Mouse (Mus musculus): ENCODE measurements at regions not wholly inside any gene's neighbourhood (a gene's known extent, or its start where the extent isn't known, plus 50 kb on each side); places are given as distances from the start of the nearest gene placed in this dataset.

- no peak overlapping the region for H3K27ac ChIP-seq (ENCODE audit: insufficient read depth, low read depth, low read length)
- TF ChIP-seq POLR2A (IDR thresholded peaks at IDR 0.05; ENCODE audit: low read depth, low read length): no peak
- no peak for TF ChIP-seq CTCF (IDR thresholded peaks at IDR 0.05; ENCODE audit: extremely low read depth, insufficient read length, insufficient replicate concordance, low read depth, low read length)
- 40% methylated on average over 12 of the region's 12 CpGs for WGBS
Observed at GRCm38 (mm10) chr4:84065457-84066124, 540.2 kb downstream of the Ccdc171 start.

GRCm38 (mm10) chr4:84067931-84068575 lies 542.7 kb downstream of the Ccdc171 start:
- 70% methylated on average over 14 of the region's 14 CpGs for WGBS
- TF ChIP-seq CTCF (IDR thresholded peaks at IDR 0.05; ENCODE audit: extremely low read depth, insufficient read length, insufficient replicate concordance, low read depth, low read length) (no peak), POLR2A (IDR thresholded peaks at IDR 0.05; ENCODE audit: low read depth, low read length) (no peak)
- H3K4me3 ChIP-seq (ENCODE audit: low read depth, low read length): no peak overlapping the region

More at GRCm38 (mm10) chr4:84065457-84066124, 540.2 kb downstream of the Ccdc171 start:
- Histone ChIP-seq H3K36me3 (ENCODE audit: control insufficient read depth, insufficient read depth, low read length) (no peaks in the 10 kb centered on the region), H3K4me3 (ENCODE audit: low read depth, low read length) (no peak overlapping the region), H3K4me1 (ENCODE audit: control insufficient read depth, insufficient read depth, insufficient read length, low read length) (no peaks in the 10 kb centered on the region), H3K27me3 (ENCODE audit: control insufficient read depth, insufficient read depth, low read length) (no peaks in the 10 kb centered on the region)

GRCm38 (mm10) chr4:84068947-84069663 lies 543.8 kb downstream of the Ccdc171 start:
- no peaks in the 10 kb centered on the region for H3K4me1 ChIP-seq (ENCODE audit: control insufficient read depth, insufficient read depth, insufficient read length, low read length)
- no peaks in the 10 kb centered on the region for H3K36me3 ChIP-seq (ENCODE audit: control insufficient read depth, insufficient read depth, low read length)
- TF ChIP-seq POLR2A (IDR thresholded peaks at IDR 0.05; ENCODE audit: low read depth, low read length) (no peak), CTCF (IDR thresholded peaks at IDR 0.05; ENCODE audit: extremely low read depth, insufficient read length, insufficient replicate concordance, low read depth, low read length) (no peak)
- H3K27me3 ChIP-seq (ENCODE audit: control insufficient read depth, insufficient read depth, low read length): no peaks in the 10 kb centered on the region
- no peak overlapping the region for H3K27ac ChIP-seq (ENCODE audit: insufficient read depth, low read depth, low read length)
- WGBS: 45% methylated on average over 11 of the region's 11 CpGs
- H3K4me3 ChIP-seq (ENCODE audit: low read depth, low read length): no peak overlapping the region

More at GRCm38 (mm10) chr4:84067931-84068575, 542.7 kb downstream of the Ccdc171 start:
- Histone ChIP-seq H3K27me3 (ENCODE audit: control insufficient read depth, insufficient read depth, low read length) (no peaks in the 10 kb centered on the region), H3K27ac (ENCODE audit: insufficient read depth, low read depth, low read length) (no peak overlapping the region), H3K4me1 (ENCODE audit: control insufficient read depth, insufficient read depth, insufficient read length, low read length) (no peaks in the 10 kb centered on the region), H3K36me3 (ENCODE audit: control insufficient read depth, insufficient read depth, low read length) (no peaks in the 10 kb centered on the region)

- no peaks in the 10 kb centered on the region for H3K4me1 ChIP-seq (ENCODE audit: control insufficient read depth, insufficient read depth, insufficient read length, low read length)
- no peak for TF ChIP-seq POLR2A (IDR thresholded peaks at IDR 0.05; ENCODE audit: low read depth, low read length)
- TF ChIP-seq CTCF (IDR thresholded peaks at IDR 0.05; ENCODE audit: extremely low read depth, insufficient read length, insufficient replicate concordance, low read depth, low read length): no peak
- H3K36me3 ChIP-seq (ENCODE audit: control insufficient read depth, insufficient read depth, low read length): no peaks in the 10 kb centered on the region
- H3K4me3 ChIP-seq (ENCODE audit: low read depth, low read length): no peak overlapping the region
- no peaks in the 10 kb centered on the region for H3K27me3 ChIP-seq (ENCODE audit: control insufficient read depth, insufficient read depth, low read length)
- 79% methylated on average over 13 of the region's 13 CpGs for WGBS
- H3K27ac ChIP-seq (ENCODE audit: insufficient read depth, low read depth, low read length): no peak overlapping the region
Observed at GRCm38 (mm10) chr4:84069681-84070080, 544.3 kb downstream of the Ccdc171 start.

- Histone ChIP-seq H3K36me3 (ENCODE audit: control insufficient read depth, insufficient read depth, low read length) (no peaks in the 10 kb centered on the region), H3K4me3 (ENCODE audit: low read depth, low read length) (no peak overlapping the region), H3K27me3 (ENCODE audit: control insufficient read depth, insufficient read depth, low read length) (no peaks in the 10 kb centered on the region), H3K4me1 (ENCODE audit: control insufficient read depth, insufficient read depth, insufficient read length, low read length) (no peaks in the 10 kb centered on the region), H3K27ac (ENCODE audit: insufficient read depth, low read depth, low read length) (no peak overlapping the region)
- WGBS: 62% methylated on average over 4 of the region's 4 CpGs
- TF ChIP-seq POLR2A (IDR thresholded peaks at IDR 0.05; ENCODE audit: low read depth, low read length) (no peak), CTCF (IDR thresholded peaks at IDR 0.05; ENCODE audit: extremely low read depth, insufficient read length, insufficient replicate concordance, low read depth, low read length) (no peak)
Observed at GRCm38 (mm10) chr4:84070089-84070488, 544.7 kb downstream of the Ccdc171 start.

GRCm38 (mm10) chr4:84072096-84072495 lies 546.8 kb downstream of the Ccdc171 start:
- Histone ChIP-seq H3K4me1 (ENCODE audit: control insufficient read depth, insufficient read depth, insufficient read length, low read length) (no peaks in the 10 kb centered on the region), H3K27me3 (ENCODE audit: control insufficient read depth, insufficient read depth, low read length) (no peaks in the 10 kb centered on the region), H3K4me3 (ENCODE audit: low read depth, low read length) (no peak overlapping the region), H3K27ac (ENCODE audit: insufficient read depth, low read depth, low read length) (no peak overlapping the region), H3K36me3 (ENCODE audit: control insufficient read depth, insufficient read depth, low read length) (no peaks in the 10 kb centered on the region)
- TF ChIP-seq POLR2A (IDR thresholded peaks at IDR 0.05; ENCODE audit: low read depth, low read length) (no peak), CTCF (IDR thresholded peaks at IDR 0.05; ENCODE audit: extremely low read depth, insufficient read length, insufficient replicate concordance, low read depth, low read length) (no peak)
- WGBS: 82% methylated on average over 5 of the region's 5 CpGs

- Histone ChIP-seq H3K4me1 (ENCODE audit: control insufficient read depth, insufficient read depth, insufficient read length, low read length) (no peaks in the 10 kb centered on the region), H3K36me3 (ENCODE audit: control insufficient read depth, insufficient read depth, low read length) (no peaks in the 10 kb centered on the region), H3K4me3 (ENCODE audit: low read depth, low read length) (no peak overlapping the region), H3K27ac (ENCODE audit: insufficient read depth, low read depth, low read length) (no peak overlapping the region), H3K27me3 (ENCODE audit: control insufficient read depth, insufficient read depth, low read length) (no peaks in the 10 kb centered on the region)
- TF ChIP-seq POLR2A (IDR thresholded peaks at IDR 0.05; ENCODE audit: low read depth, low read length) (no peak), CTCF (IDR thresholded peaks at IDR 0.05; ENCODE audit: extremely low read depth, insufficient read length, insufficient replicate concordance, low read depth, low read length) (no peak)
- 84% methylated on average over 1 of the region's 1 CpGs for WGBS
Observed at GRCm38 (mm10) chr4:84076526-84076925, 551.2 kb downstream of the Ccdc171 start.

Measured in small intestine, adult 2 months (tissue).